Mouse (Mus musculus) brain, embryonic 14.5 days (tissue): ENCODE measurements at regions not wholly inside any gene's neighbourhood (a gene's known extent, or its start where the extent isn't known, plus 50 kb on each side); places are given as distances from the start of the nearest gene placed in this dataset.
A peak's percentile ranks its signal among the peaks of the same experiment; 100 is the strongest.

Experiments
- DNase-seq: peaks from one replicate; pipeline ENCODE4 v3.0.0-alpha.2; 2011; ENCODE audit warnings: low read depth
- CTCF ChIP-seq: fragments of 200-500 bp; IDR thresholded peaks from 2 replicates; pipeline ENCODE4 v1.5.1; 2012; ENCODE audit warnings: inconsistent platforms, mild to moderate bottlenecking, moderate library complexity, borderline replicate concordance; ENCODE audit not compliant: insufficient read depth, insufficient read length; ENCODE audit errors: extremely low read depth
- POLR2A ChIP-seq: fragments of 200-500 bp; IDR thresholded peaks from 2 replicates; pipeline ENCODE4 v1.6.1; 2012; ENCODE audit warnings: mild to moderate bottlenecking, inconsistent platforms, borderline replicate concordance; ENCODE audit not compliant: poor library complexity, insufficient read depth, insufficient read length, severe bottlenecking; ENCODE audit errors: extremely low read depth

DNA sequence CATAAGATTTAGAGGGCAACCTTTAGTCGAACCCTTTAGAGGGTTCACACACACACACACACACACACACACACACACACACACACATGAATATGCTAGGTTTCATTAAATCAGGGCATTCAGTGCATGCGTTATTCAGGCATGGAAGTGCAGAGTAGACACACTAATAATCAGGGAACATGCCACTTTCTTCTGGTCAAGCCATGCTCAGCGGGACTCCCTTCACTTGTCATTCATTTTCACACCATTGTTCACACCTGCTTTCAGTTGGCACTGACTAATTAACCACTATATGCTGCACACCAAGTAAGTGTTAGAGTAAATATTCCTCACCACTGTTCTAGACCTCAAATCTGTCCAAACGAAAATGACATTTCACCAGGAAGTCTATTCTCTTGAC lies 616.6 kb upstream of the Dppa4 start:
- TF ChIP-seq CTCF (no peak), POLR2A (no peak)
- DNase-seq = peak; percentile 51

DNA sequence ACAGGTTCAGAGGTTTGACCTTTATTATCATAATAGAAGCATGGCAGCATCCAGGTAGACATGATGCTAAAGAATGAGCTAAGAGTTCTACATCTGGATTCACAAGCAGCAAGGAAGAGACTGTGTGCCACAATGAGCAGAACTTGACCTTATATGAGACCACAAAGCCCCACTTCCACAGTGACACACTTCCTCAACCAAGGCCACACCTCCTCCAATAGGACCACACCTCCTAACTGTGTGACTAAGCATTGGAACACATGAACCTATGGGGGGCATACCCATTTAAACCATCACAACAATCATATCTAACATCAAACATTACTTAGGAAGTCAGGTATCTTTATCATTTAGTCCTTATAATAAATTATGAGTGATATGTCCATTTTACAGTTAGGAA lies 591.4 kb upstream of the Dppa4 start:
- no peak for TF ChIP-seq CTCF
- no peak for TF ChIP-seq POLR2A
- no peak for DNase-seq

DNA sequence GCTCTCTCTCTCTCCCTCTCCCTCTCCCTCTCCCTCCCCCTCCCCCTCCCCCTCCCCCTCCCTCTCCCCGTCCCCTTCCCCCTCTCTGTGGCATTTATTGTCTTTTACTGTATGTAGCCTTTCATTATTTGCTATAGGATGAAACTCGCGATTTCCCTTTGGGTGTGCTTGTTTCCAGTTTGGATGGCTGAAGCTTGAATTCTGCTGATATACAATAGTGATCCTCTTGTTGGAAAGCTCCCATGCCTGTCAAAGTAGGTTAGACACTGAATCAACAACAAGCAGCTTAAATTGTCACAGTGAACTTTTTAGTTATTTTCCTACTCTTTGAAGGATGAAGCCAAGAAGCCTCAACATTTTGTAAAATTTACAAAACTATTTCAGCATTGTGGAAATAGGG lies 590.7 kb upstream of the Dppa4 start:
- DNase-seq = peak; percentile 20
- TF ChIP-seq POLR2A = no peak
- no peak for TF ChIP-seq CTCF

DNA sequence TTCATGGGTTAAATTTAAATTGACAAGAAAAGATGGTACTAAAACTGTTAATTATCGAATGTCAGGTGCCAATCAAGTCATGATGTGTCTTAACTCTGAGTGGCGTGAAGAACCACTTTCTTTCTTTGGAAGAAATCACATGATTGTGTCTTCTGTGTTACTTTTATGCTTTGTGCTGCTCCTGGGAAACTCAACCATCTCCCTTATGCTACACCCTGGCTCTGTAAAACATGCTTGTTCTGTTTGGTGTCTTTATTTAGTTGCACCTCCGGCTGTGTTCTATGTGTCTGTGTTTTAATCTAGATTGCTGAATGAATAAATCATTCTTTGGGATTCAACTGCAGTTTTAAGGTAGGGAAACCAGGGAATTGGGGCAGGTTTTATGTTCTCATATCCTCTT lies 589.6 kb upstream of the Dppa4 start:
- DNase-seq = no peak
- TF ChIP-seq POLR2A (no peak), CTCF (no peak)
